Mouse (Mus musculus): Measurements from ENCODE around the gene Crabp2.
A peak's percentile ranks its signal among the peaks of the same experiment; 100 is the strongest.

The Crabp2 gene

DNA sequence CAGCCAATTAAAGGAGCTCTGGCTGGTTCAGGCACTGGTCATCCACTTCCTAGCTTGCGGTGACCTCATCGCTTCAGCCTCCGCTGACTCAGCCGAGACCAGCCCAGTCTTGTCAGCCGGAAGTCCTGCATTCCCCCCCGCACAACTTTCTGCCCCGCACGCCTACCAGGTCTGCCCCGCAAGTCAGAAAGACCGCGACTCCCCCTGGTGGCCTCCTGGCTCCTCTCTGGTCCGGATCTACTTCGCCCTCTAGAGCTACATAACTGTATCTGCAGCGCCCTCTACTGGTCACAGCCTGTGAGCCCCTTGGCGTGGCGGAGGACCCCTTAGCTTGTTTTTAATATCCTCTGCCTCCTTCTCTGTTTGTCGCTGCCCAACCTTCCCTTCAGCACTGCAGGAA is 38.4 kb downstream of the Crabp2 start:
- DNase-seq = peak; percentile 95 to 99

DNA sequence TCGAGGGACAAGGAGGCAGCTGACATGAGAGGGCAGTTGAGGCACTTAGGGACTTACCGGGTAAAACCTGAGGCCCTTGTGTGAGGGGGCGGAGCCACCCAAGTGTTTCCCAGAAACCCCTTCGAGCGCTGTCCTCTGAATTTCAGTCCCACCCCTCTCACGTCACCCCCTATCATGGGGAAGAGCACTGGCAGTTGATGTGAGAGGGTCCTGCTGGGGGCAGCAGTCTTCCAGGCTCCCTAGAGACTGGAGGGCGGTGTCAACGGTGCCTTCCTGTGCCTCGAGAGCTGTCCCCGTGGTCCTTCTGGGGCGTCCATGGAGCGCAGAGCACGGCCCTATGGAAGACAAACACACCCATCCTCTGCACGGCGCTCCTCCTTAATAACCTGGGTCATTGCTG is 39.2 kb downstream of the Crabp2 start:
- peak; percentile 28 to 56 for DNase-seq

DNA sequence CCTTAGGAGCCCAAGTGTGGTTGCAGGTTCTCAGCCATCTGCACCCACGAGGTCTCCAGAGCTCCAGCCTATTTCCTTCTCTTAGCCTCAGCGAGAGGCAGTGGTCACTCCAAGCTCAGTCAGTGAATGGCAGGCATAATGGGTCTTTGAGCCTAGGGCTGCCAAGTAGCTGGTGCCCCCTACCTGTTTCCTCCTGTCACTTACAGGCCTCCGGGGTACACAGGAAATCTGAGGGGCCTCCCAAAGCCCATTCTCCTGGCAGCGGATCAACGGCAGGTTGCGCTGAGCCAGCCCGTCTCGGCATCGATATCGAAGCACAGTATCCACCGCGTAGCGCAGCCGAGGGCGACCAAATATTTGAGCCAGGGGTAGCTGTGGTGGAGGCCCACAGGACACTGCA is 39.6 kb downstream of the Crabp2 start:
- DNase-seq = no peak

DNA sequence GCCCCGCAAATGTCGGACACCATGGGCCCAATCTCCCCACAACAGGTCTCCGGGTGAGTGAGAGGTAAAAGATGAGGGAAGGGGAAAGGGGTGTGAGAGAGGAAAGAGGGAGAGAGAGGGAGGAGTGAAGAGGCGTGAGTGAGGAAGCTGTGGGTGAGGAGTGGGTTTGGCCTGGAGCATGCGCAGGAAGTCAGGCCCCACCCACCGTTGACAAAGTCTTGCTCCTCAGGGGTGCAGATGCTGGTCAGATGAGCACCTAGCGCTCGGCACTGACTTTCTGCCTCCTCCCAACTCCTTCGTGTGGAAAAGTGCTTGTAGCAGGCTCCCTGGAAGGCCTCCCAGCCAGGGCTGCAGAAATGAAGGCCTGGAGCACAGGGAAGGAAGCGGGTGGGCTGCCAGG is 41.5 kb downstream of the Crabp2 start:
- DNase-seq = no peak

DNA sequence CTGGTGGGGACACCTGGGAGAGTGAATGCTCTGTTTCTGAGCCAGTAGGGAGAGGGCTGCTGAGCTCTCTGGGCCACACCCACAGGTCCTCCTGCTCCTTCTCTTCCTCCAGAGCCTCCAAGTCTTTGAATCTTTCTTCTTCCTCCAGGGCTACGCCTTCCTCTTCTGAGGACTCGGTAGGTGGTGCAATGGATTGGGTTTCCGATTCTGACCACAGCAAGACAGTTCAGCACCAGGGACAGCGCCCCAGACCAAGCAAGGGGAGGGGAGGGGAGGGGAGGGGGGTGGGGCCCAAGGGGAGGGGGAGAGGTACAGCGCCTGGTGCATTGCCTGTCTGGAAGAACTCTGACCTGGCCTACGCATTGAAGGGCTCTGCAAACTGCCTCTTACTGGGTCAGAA is 45.0 kb downstream of the Crabp2 start:
- DNase-seq = peak; percentile 57 to 67

DNA sequence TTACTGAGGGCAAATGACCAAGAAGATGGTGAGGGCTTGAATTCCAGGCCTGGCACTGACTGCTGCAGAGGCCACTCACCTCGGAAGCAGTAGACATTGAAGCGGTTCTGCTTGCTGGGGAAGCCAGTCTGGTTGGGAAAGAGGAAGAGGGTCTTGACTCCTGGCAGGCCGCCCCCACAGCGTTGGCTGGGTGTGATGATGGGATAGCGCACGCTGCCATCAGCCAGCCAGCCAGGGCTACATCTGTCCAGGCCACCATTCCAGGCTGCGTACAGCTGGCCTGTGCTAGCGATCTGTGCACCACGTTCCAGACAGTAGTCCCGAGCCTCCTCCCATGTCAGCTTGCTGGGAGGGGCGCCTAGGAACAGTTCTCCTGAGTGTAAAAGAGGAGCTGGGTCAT is 46.9 kb downstream of the Crabp2 start:
- no peak for DNase-seq

DNA sequence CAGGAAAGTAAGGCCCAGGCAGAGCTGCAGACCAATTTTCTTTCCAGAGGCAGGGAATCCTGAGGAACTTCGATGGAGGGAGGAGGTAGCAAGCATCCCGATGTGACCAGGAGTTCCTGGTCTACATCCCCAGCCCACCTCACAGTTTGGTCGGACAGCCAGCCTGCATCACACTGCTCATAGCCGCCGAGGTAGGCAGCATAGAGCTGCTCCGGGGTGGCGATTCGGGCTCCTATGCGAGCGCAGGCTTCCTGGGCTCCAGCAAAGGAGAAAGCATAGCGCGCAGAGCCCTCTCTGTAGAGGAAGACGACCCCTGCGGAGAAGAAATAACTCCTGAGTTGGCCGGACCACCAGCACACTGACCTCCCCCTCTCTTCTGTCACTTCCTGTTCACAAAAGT is 47.9 kb downstream of the Crabp2 start:
- DNase-seq = no peak

DNA sequence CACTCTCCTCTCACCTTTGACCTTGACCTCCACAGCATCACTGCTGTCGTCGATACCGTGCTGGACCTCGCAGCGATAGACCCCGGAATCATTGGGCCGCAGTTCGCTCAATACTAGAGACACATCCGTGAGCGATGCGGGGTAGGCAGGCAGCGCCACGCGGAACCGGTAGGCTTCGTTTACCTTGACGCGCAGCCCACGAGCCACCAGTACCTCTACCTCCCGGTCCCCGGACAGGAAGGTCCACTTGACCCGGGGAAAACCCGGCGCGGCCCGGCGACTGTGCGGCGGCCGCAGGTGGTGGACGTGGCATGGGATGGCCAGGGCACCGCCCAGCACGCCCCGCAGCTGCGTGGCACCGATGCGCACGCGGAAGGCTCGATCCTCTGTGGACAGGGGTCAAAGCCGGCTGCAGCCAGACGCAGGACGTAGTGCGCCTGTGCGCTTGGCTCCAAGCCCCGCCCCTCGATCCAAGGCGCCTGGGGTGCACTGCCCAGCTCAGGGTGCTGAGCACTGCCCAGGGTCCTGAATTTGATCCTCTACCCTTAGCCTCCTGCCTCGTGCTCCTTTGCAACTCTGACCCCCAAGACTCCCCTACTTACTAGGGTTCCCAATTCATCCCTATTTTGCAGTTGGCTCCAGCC is 48.6 kb downstream of the Crabp2 start:
- peak; percentile 31 to 51 for DNase-seq

DNA sequence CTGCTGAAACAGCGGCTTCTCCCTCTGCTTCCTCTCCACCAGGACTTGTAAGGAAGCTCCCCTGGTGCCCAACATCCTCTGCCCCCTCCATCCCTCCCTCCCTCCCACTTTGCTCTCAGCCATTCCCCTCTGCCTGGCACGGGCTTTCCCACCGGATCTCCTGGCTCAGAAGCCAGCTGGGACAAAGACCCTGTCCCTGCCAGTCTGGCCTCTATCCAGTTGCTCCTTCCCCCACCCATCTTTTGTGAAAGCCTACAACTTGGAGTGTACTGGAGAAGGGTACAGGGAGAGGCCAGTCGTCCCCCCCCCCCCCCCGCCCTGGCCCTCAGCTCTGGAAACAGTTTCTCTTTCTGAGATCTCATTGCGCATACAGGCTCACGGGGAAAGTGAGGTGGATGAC is 50.3 kb downstream of the Crabp2 start:
- DNase-seq = no peak

DNA sequence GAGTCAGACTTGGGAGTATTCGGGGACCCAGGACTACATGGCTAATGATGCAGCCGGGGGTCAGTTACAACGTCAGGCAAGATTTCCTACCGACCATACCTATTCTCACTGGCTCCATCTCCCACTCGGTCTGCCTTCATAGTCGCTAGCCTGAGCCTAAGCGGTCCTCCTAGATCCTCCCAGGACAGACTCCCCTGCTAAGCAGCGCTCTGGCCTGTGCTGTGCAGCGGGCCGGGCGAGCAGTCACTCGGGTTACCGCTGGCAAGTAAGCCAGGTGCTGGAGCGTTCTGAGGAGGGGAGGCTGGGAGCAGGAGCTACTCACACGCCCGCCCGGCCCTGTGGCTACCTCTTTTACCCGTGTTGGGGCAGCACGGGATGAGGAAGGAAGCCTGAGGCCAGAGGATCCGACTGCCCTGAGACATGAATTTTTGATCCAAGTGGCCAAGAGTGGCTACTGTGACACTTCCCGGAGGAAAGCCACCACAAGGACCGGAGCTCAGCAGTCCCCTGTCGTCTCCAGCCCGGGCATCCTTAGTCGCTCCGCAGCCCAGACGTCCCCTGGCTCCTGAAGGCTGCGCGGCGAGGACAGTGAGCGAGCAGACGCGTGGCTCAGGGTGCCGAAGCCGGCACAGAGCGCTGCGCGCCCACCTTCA is 50.9 kb downstream of the Crabp2 start:
- no peak for DNase-seq

DNA sequence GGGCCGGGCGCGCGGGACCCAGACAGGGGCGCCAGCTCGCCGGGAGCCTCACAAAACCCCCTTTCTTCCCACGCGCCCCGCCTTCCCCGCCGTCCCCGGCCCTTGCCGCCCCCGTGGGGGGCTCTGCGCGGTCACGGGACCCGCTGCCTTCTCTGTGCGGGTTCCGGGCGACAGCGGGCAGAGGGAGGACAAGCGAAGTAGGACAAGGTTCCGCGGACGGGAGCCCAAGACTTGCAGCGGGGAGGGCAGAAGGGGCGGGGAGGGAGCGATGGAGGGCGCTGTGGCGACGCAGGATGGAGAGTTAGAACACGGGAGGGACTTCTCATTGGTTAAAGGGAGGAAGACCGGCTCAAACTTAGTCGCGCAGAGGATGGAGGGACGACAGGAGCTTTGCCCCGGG is 51.7 kb downstream of the Crabp2 start, which contains the start of gene Bcan:
TSS of gene Bcan (minus strand) at position 50 of the 400 bp plus-strand sequence.
- DNase-seq = no peak

DNA sequence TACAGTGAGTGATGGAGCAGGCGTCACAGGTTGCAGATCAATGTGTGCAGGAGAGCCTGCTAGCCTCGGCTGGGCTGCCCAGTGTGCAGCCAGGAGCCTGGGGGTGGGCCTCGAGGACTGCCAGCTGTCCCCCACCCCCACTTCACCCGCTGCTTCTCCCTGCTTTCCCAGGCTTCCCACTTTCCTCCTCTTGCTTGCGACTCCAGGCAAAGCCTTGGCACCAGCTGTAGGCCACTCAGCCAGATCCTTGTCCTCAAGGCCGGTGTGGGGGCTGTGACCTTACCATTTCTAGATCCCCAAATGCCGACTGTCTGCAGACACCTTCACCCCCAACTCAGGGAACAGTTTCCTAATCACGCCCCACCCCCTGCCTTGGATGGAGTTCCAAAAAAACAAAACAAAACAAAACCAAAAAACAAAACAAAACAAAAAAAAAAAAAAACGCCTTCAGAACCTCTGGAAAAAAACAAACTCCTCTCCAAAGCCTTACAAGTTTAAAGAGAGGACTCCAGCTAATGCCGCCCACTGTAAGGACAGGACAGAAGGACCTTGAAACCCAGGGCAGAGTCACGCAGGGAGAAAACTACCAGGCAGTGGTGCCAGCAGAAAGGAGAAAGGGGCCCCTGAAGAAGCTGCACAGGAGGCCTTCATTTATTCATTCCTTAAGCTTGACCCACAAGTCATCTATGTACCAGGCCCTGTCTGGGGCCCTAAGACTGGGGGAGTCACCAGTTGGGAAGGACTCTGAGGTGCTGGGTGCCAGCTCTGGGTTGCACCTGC is 52.5 kb downstream of the Crabp2 start:
- no peak for DNase-seq

DNA sequence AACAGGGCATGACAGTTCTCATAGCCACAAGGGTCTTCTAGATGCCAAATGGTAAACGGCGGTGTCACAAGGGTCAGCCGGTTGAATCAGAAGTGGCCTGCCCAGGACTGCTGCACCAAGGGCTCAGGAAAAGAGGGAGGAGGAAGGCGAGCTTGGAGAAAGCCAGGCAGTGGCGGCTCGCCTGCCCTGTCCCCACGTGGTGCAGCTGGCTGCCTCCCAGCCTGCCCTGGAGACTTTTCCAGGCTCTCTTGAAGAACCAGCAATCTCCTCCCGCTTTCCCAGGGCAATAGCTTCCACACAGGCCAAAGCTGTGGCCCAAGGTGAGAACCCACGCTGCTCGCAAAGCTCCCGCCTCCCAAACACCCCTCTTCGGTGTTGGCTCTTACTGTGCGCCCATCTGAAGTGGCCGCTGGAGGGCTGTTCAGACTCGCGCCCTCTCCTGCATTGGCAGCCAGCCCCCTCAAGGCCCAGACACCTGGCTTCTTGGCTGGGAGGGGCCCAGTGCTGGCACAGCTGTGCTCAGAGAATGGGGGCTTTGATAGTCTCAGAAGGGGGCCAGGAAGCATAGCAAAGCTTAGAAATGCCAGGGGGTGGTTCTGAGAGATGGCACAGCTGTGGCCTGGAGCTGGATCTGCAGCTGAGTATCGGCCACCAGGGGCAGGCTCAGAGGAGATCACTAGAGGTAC is 54.0 kb downstream of the Crabp2 start:
- DNase-seq = peak; percentile 22 to 38

Data from kidney, postnatal 25 days (tissue).